Comparison of ENCODE assay signal across 8 mouse cellular contexts in genomic region chr16:17815411-17816402, GRCm38 (mm10). TPM values are rescaled to one million over a fixed set of nuclear protein-coding genes. Genes with fewer than 3 reads are reported as not detected.
A peak's percentile ranks its signal among the peaks of the same experiment; 100 is the strongest.
DNase-seq lines count a peak whose midpoint lies in the region; ATAC-seq lines count a peak whose summit lies in the region.

No protein-coding gene starts in this region.

- ATAC-seq in forebrain, embryonic 11.5 days (replicated peaks; ENCODE audit: low FRiP score): peak; percentile 87

- H3K9ac ChIP-seq in forebrain, embryonic 11.5 days (ENCODE audit: low read length): peak overlapping the region; percentile 60

- peaks cover 4% of the 10 kb centered on the region for H3K27me3 ChIP-seq in forebrain, embryonic 11.5 days (ENCODE audit: control insufficient read depth, insufficient read depth, low read length)

- WGBS in forebrain, embryonic 11.5 days: 2% methylated on average over 63 of the region's 63 CpGs

- no peak overlapping the region for H3K27ac ChIP-seq in forebrain, embryonic 11.5 days (ENCODE audit: low read depth, low read length)

- H3K36me3 ChIP-seq in forebrain, embryonic 11.5 days (ENCODE audit: control insufficient read depth, insufficient read depth, low read length): no peaks in the 10 kb centered on the region

- peak; percentile 92 for DNase-seq in MN1 (ENCODE audit: low spot score)
- DNase-seq in c-Kit-positive CD71-positive TER-119-positive erythroid progenitor cells, embryonic 14.5 days (ENCODE audit: low spot score): peak; percentile 63
- peak; percentile 91 for DNase-seq in forebrain, embryonic 11.5 days (ENCODE audit: low spot score)
- DNase-seq in heart, postnatal 36 days: peak; percentile 73
- DNase-seq in layer of hippocampus, adult 18-20 months (ENCODE audit: low spot score in 2 of 2): peak; percentile 51 to 76
- peak; percentile 77 for DNase-seq in lung, postnatal 14 days
- DNase-seq in retina, postnatal 7 days (ENCODE audit: low read depth, low spot score): peak; percentile 63
- DNase-seq in yolk sac, embryonic 10.5 days (ENCODE audit: low spot score): peak; percentile 85

- peak overlapping the region; percentile 36 for H3K4me3 ChIP-seq in forebrain, embryonic 11.5 days (ENCODE audit: low read depth, low read length)

- no peaks in the 10 kb centered on the region for H3K9me3 ChIP-seq in forebrain, embryonic 11.5 days (ENCODE audit: control insufficient read depth, low read length)

- intact Hi-C loops in heart, postnatal 36 days (cut with DNase I): no loop called here

- H3K4me2 ChIP-seq in forebrain, embryonic 11.5 days (ENCODE audit: low read depth, low read length, severe bottlenecking): peak overlapping the region; percentile 69

- H3K4me1 ChIP-seq in forebrain, embryonic 11.5 days (replicated peaks; ENCODE audit: control insufficient read depth, insufficient read depth, low read length): peaks cover 7% of the 10 kb centered on the region

RNA-seq across cellular contexts. Expression of gene B830017H08Rik, which starts 17.2 kb away (rescaled TPM):
- not detected in 2 replicates for polyA plus RNA-seq in forebrain, embryonic 11.5 days (2014; fragmentation: Nextera tagmentation; extraction: Ambion mirVana)
- total RNA-seq in heart, postnatal 36 days (2021): not detected
- 1 to 10 TPM; 2.0 to 3.3 TPM for total RNA-seq in layer of hippocampus, adult 18-20 months (2021)

RNA-seq across cellular contexts. Expression of gene Scarf2, which starts 18.6 kb away (rescaled TPM):
- polyA plus RNA-seq in forebrain, embryonic 11.5 days (2014; fragmentation: Nextera tagmentation; extraction: Ambion mirVana): 7.4 and 7.9 TPM in 2 replicates
- 1 to 10 TPM; 4.5 to 4.9 TPM for total RNA-seq in heart, postnatal 36 days (2021)
- total RNA-seq in layer of hippocampus, adult 18-20 months (2021): 1 to 10 TPM; 1.5 to 2.5 TPM

RNA-seq across cellular contexts. Expression of gene Car15, which starts 22.5 kb away (rescaled TPM):
- polyA plus RNA-seq in forebrain, embryonic 11.5 days (2014; fragmentation: Nextera tagmentation; extraction: Ambion mirVana): 4.3 and 4.6 TPM in 2 replicates
- 1 to 10 TPM; 2.1 TPM for total RNA-seq in heart, postnatal 36 days (2021)
- total RNA-seq in layer of hippocampus, adult 18-20 months (2021): 10 to 100 TPM; 14.6 to 17.0 TPM

RNA-seq across cellular contexts. Expression of gene Klhl22, which starts 56.3 kb away (rescaled TPM):
- polyA plus RNA-seq in forebrain, embryonic 11.5 days (2014; fragmentation: Nextera tagmentation; extraction: Ambion mirVana): 54.6 and 57.7 TPM in 2 replicates
- 10 to 100 TPM; 17.2 to 20.2 TPM for total RNA-seq in heart, postnatal 36 days (2021)
- 100 to 1,000 TPM in 1 of 2 experiments, 10 to 100 TPM in 1; 86.9 to 100 TPM for total RNA-seq in layer of hippocampus, adult 18-20 months (2021)

Comparison
In these comparisons a context has a peak if more than half of its experiments do, and no peak if none do; other contexts are left out.
1. RNA of gene Car15, which starts 22.5 kb away (total RNA-seq): 14.6 to 17.0 TPM in layer of hippocampus, adult 18-20 months; 2.1 TPM in heart, postnatal 36 days; every median in the first group is over 4 times any median in the second.
2. Peak in every context shown above with its lines, with median percentiles within 50 percentile points of each other: DNase-seq.